Mouse (Mus musculus): ENCODE data around the gene Atp6v0a4. TPM values are rescaled to one million over a fixed set of nuclear protein-coding genes. Genes with fewer than 3 reads are reported as not detected.

Atp6v0a4 gene
- polyA plus RNA-seq, 1 experiment from 2014 or later: not detected

DNA sequence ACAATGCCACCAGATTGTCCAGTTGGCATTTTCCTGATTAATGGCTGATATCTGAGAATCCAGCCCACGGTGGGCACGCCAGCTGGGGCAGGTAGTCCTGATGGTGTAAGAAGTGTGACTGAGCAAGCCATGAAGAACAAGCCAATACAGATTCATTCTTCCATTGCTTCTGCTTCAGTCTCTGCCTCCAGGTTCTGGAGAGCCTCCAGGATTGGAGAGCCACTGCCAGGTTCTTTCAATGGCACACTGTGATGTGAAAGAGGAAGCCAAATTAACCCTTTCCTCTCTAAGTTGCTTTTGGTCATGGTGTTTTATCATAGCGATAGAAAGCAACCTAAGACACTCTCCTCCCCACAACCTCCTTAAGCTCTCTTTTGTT is 59.3 kb downstream of the Atp6v0a4 start:
- Histone ChIP-seq H3K9me3 (no peaks in the 10 kb centered on the region), H3K4me1 (no peaks in the 10 kb centered on the region), H3K4me3 (replicated peaks) (no peak overlapping the region), H3K36me3 (replicated peaks) (no peaks in the 10 kb centered on the region), H3K9ac (no peak overlapping the region), H3K27ac (no peak overlapping the region), H3K27me3 (no peaks in the 10 kb centered on the region), H3K4me2 (no peak overlapping the region)
- ATAC-seq (ENCODE audit: low FRiP score): no peak
- WGBS: 83% methylated on average over 3 of the region's 3 CpGs

GRCm38 (mm10) chr6:38064621-38065020 is 59.8 kb downstream of the Atp6v0a4 start:
- H3K9ac ChIP-seq: no peak overlapping the region
- WGBS: 63% methylated on average over 2 of the region's 2 CpGs
- H3K27me3 ChIP-seq: no peaks in the 10 kb centered on the region
- no peak overlapping the region for H3K27ac ChIP-seq
- no peak overlapping the region for H3K4me3 ChIP-seq (replicated peaks)
- H3K4me2 ChIP-seq: no peak overlapping the region
- H3K9me3 ChIP-seq: no peaks in the 10 kb centered on the region
- no peaks in the 10 kb centered on the region for H3K4me1 ChIP-seq
- no peak for ATAC-seq (ENCODE audit: low FRiP score)
- no peaks in the 10 kb centered on the region for H3K36me3 ChIP-seq (replicated peaks)

- no peak for ATAC-seq (ENCODE audit: low FRiP score)
- Histone ChIP-seq H3K27me3 (no peaks in the 10 kb centered on the region), H3K27ac (no peak overlapping the region), H3K9ac (no peak overlapping the region), H3K4me1 (no peaks in the 10 kb centered on the region), H3K36me3 (replicated peaks) (no peaks in the 10 kb centered on the region), H3K4me2 (no peak overlapping the region), H3K9me3 (no peaks in the 10 kb centered on the region), H3K4me3 (replicated peaks) (no peak overlapping the region)
- 49% methylated on average over 5 of the region's 5 CpGs for WGBS
Observed at GRCm38 (mm10) chr6:38058805-38059204, 65.6 kb downstream of the Atp6v0a4 start.

- H3K9ac ChIP-seq: no peak overlapping the region
- no peak overlapping the region for H3K4me3 ChIP-seq (replicated peaks)
- H3K27ac ChIP-seq: no peak overlapping the region
- H3K4me1 ChIP-seq: no peaks in the 10 kb centered on the region
- no peaks in the 10 kb centered on the region for H3K36me3 ChIP-seq (replicated peaks)
- H3K27me3 ChIP-seq: no peaks in the 10 kb centered on the region
- WGBS: 83% methylated on average over 15 of the region's 15 CpGs
- no peaks in the 10 kb centered on the region for H3K9me3 ChIP-seq
- no peak for ATAC-seq (ENCODE audit: low FRiP score)
- no peak overlapping the region for H3K4me2 ChIP-seq
Observed at GRCm38 (mm10) chr6:38055471-38056330, 68.7 kb downstream of the Atp6v0a4 start.

- no peak for ATAC-seq (ENCODE audit: low FRiP score)
- WGBS: 96% methylated on average over 6 of the region's 6 CpGs
- Histone ChIP-seq H3K27ac (no peak overlapping the region), H3K9me3 (no peaks in the 10 kb centered on the region), H3K9ac (no peak overlapping the region), H3K27me3 (no peaks in the 10 kb centered on the region), H3K4me3 (replicated peaks) (no peak overlapping the region), H3K4me1 (peaks cover 11% of the 10 kb centered on the region; the same call in 1 of the 2 replicates), H3K36me3 (replicated peaks) (no peaks in the 10 kb centered on the region), H3K4me2 (no peak overlapping the region)
Observed at GRCm38 (mm10) chr6:38049601-38050000, 74.8 kb downstream of the Atp6v0a4 start.

DNA sequence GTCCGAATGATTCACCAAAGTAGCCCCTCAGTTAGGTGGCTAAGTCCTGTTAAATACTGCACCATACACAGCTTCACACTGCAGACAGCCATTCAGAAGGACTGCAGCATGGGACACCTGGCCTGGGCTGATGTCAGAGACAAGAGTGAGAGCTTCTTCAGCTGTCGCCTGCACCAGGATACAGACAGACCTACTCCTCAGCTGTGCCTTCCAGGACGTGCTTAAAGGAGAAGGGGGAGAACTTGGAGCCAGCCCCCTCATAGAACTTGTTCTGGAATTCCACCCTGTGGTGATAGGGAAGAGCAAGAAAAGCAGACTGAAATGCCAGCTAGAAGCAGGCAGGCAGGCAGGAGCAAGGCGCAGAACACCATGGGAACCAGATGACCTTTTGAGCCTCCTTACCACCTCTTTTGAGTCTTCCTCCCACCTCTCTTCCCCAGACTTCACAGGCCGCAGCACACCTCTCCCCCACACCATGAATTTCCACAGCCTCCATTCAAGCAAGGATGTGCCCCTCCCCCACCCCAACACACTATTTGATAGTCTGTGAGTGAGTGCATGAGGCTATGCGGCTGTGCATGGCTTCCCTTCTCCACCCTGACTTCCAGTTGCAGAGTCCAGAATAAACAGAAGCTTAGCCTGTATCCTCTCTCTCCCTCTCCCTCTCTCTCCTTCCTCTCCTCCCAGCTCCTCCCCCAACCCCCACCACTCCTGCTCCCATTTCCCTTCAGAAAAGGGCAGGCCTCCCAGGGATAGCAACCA is 75.4 kb downstream of the Atp6v0a4 start:
- Histone ChIP-seq H3K4me3 (replicated peaks) (no peak overlapping the region), H3K27me3 (no peaks in the 10 kb centered on the region), H3K36me3 (replicated peaks) (no peaks in the 10 kb centered on the region), H3K9me3 (no peaks in the 10 kb centered on the region), H3K27ac (no peak overlapping the region), H3K9ac (no peak overlapping the region), H3K4me2 (no peak overlapping the region), H3K4me1 (peaks cover 11% of the 10 kb centered on the region; the same call in 1 of the 2 replicates)
- ATAC-seq (ENCODE audit: low FRiP score): no peak
- 70% methylated on average over 6 of the region's 6 CpGs for WGBS

DNA sequence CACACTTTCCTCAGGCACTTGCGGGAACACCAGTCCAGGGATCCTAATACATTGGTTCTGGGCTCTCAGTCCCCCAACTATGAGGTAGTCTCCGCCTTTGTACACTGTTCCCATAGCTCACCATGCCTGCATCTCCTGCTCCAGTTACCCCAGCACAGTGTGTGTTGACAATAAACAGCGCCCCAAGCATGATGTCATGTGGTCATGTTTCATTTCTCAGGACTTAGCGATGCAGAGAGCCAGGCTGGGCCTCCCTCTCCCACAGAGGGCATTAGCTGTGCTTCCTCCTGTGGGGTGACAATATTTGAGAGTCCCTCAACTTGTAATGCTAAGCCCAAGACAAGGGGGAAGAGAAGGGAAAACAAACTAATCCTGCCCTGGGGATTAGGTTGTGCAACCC is 76.4 kb downstream of the Atp6v0a4 start:
- Histone ChIP-seq H3K4me3 (replicated peaks) (no peak overlapping the region), H3K27ac (no peak overlapping the region), H3K36me3 (replicated peaks) (no peaks in the 10 kb centered on the region), H3K9ac (no peak overlapping the region), H3K4me1 (peaks cover 11% of the 10 kb centered on the region; the same call in 1 of the 2 replicates), H3K9me3 (no peaks in the 10 kb centered on the region), H3K4me2 (no peak overlapping the region), H3K27me3 (no peaks in the 10 kb centered on the region)
- ATAC-seq (ENCODE audit: low FRiP score): no peak
- 71% methylated on average over 4 of the region's 4 CpGs for WGBS

DNA sequence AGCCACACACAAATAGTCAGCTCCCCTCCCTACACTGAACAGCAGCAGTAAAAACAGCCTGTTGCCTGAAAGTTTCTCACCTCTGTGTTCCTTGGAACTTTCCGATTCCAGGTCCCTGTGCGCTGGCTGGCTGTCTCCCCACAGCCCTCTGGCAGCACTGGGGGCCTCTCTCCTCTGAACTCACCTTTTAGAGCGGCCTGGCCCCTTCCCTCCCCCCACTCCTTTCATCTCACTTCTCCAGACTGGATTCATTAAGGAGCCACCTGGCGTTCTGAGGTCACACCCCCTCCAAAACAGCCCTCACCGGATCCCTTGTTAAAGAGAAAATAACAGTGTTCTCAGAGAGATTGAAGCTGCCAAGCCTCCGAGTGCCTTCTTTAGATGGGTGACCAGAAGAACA is 77.5 kb downstream of the Atp6v0a4 start, which contains the start of gene Svopl:
Svopl (minus strand) TSS at position 159 of the 400 bp plus-strand sequence.
- no peak for ATAC-seq (ENCODE audit: low FRiP score)
- Histone ChIP-seq H3K27me3 (no peaks in the 10 kb centered on the region), H3K9ac (no peak within 1 kb of the TSS), H3K27ac (no peak within 1 kb of the TSS), H3K9me3 (no peaks in the 10 kb centered on the region), H3K4me2 (no peak within 1 kb of the TSS), H3K4me1 (peaks cover 11% of the 10 kb centered on the region; the same call in 1 of the 2 replicates), H3K4me3 (replicated peaks) (no peak within 1 kb of the TSS), H3K36me3 (replicated peaks) (no peaks in the 10 kb centered on the region)
- 13% methylated on average over 6 of the region's 6 CpGs for WGBS

GRCm38 (mm10) chr6:38032801-38033566 is 91.4 kb downstream of the Atp6v0a4 start:
- Histone ChIP-seq H3K9ac (no peak overlapping the region), H3K9me3 (no peaks in the 10 kb centered on the region), H3K36me3 (replicated peaks) (no peaks in the 10 kb centered on the region), H3K27me3 (no peaks in the 10 kb centered on the region), H3K4me3 (replicated peaks) (no peak overlapping the region), H3K4me1 (peaks cover 7% of the 10 kb centered on the region; the same call in 1 of the 2 replicates), H3K4me2 (no peak overlapping the region), H3K27ac (no peak overlapping the region)
- WGBS: 68% methylated on average over 5 of the region's 5 CpGs
- no peak for ATAC-seq (ENCODE audit: low FRiP score)

DNA sequence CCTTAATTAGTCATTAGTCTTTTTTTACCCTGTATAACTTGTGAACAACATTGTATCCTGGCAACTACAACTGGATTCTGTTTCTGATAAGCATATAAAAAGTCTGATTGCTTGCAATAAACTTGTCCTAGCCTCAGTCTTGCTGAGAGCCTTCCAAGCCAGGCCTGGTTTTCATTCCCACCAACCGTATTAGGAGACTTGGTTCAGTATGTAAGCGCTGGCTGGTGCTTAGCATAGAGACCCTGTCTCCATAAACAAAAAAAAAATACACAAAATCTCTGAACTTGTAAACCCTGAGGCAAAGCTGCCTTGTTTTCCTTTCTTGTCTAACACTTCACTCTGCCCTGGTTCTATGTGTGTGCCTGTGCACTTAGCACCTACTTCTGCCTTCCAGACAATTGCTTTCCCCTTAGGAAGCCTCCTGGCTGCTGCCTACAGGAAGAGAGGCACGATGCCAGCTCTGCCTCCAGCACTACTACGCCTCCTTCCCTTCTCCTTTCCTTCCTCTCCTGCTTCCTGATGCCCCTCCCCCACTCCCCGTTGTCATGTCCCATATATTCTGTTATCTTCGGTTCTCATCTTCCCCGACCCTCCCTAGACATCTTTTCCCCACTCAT is 92.4 kb downstream of the Atp6v0a4 start:
- ATAC-seq (ENCODE audit: low FRiP score): no peak
- no peak overlapping the region for H3K9ac ChIP-seq
- H3K4me1 ChIP-seq: peaks cover 7% of the 10 kb centered on the region; the same call in 1 of the 2 replicates
- WGBS: 64% methylated on average over 7 of the region's 7 CpGs
- no peaks in the 10 kb centered on the region for H3K9me3 ChIP-seq
- no peak overlapping the region for H3K4me3 ChIP-seq (replicated peaks)
- H3K4me2 ChIP-seq: no peak overlapping the region
- H3K27ac ChIP-seq: no peak overlapping the region
- no peaks in the 10 kb centered on the region for H3K36me3 ChIP-seq (replicated peaks)
- H3K27me3 ChIP-seq: no peaks in the 10 kb centered on the region

- H3K27ac ChIP-seq: no peak overlapping the region
- H3K9me3 ChIP-seq: no peaks in the 10 kb centered on the region
- H3K4me3 ChIP-seq (replicated peaks): no peak overlapping the region
- no peak overlapping the region for H3K4me2 ChIP-seq
- WGBS: 52% methylated on average over 2 of the region's 2 CpGs
- H3K4me1 ChIP-seq: peaks cover 7% of the 10 kb centered on the region; the same call in 1 of the 2 replicates
- H3K27me3 ChIP-seq: no peaks in the 10 kb centered on the region
- H3K36me3 ChIP-seq (replicated peaks): no peaks in the 10 kb centered on the region
- H3K9ac ChIP-seq: no peak overlapping the region
- ATAC-seq (ENCODE audit: low FRiP score): no peak
Observed at GRCm38 (mm10) chr6:38028205-38028604, 96.2 kb downstream of the Atp6v0a4 start.
